Mouse (Mus musculus): ENCODE data around the gene Pakap.

DNA sequence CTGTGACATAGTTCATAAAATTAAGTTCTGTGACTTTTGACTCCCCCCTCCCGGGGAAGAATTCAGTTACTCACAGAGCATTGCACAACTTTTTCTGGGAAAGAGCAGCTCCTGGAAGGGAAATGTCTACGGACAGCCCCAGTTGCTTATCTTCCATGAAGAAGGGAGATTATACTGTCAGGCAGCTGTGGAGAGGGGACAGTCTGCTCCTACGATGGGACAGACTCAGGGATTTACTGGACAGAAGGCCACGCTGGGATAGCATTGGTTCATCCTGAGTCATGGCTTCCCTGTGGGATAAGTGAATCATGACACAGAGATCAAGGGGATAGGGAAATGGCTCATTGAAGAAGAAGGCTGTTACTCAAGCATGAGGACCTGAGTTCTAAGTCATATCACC is 271.4 kb downstream of the Pakap start:
- TF ChIP-seq CTCF (IDR thresholded peaks at IDR 0.05; ENCODE audit: extremely low read depth, insufficient read length, insufficient replicate concordance, low read depth, low read length), result no peak
- no peak for TF ChIP-seq POLR2A (IDR thresholded peaks at IDR 0.05; ENCODE audit: low read depth, low read length)

All from small intestine, adult 2 months (tissue).